Mouse (Mus musculus) stomach, embryonic 15.5 days (tissue): ENCODE measurements around the gene Fkbp8. TPM values are rescaled to one million over a fixed set of nuclear protein-coding genes. Genes with fewer than 3 reads are reported as not detected.

Experiments used
- ATAC-seq: fragments of 200-750 bp; cut with Nextera tagmentation; 2 replicates; pipeline ENCODE4 v1.8.0; 2017; ENCODE audit warnings: low read depth, moderate number of reproducible peaks, moderate TSS enrichment; ENCODE audit not compliant: insufficient read depth, low FRiP score
- H3K27ac ChIP-seq: fragments of 300-500 bp; sonication (generic); 2 replicates; pipeline ENCODE4 v1.5.1; 2015; ENCODE audit warnings: mild to moderate bottlenecking, inconsistent platforms
- H3K27me3 ChIP-seq: fragments of 300-500 bp; sonication (generic); replicated peaks from 2 replicates; pipeline ENCODE4 v1.6.1; 2015; ENCODE audit warnings: inconsistent platforms
- H3K36me3 ChIP-seq: fragments of 300-500 bp; sonication (generic); 2 replicates; pipeline ENCODE4 v1.6.1; 2015; ENCODE audit warnings: inconsistent platforms
- H3K4me1 ChIP-seq: fragments of 300-500 bp; sonication (generic); 2 replicates; pipeline ENCODE4 v1.6.1; 2015; ENCODE audit warnings: inconsistent platforms
- H3K4me2 ChIP-seq: fragments of 300-500 bp; sonication (generic); 2 replicates; pipeline ENCODE4 v1.6.1; 2015; ENCODE audit warnings: mild to moderate bottlenecking, inconsistent platforms
- H3K4me3 ChIP-seq: fragments of 300-500 bp; sonication (generic); replicated peaks from 2 replicates; pipeline ENCODE4 v1.5.1; 2015; ENCODE audit warnings: inconsistent platforms
- H3K9ac ChIP-seq: fragments of 300-500 bp; sonication (generic); 2 replicates; pipeline ENCODE4 v1.6.1; 2015; ENCODE audit warnings: inconsistent platforms
- H3K9me3 ChIP-seq: fragments of 300-500 bp; sonication (generic); 2 replicates; pipeline ENCODE4 v1.6.1; 2016; ENCODE audit warnings: inconsistent platforms
- WGBS: fragments of 180-500 bp; shearing (Covaris S2); methylation state at CpG from one replicate; pipeline ENCODE4 v1.1.7; 2015; 5-methylcytosine and 5-hydroxymethylcytosine counted together
- polyA plus RNA-seq: library from polyadenylated mRNA; unstranded; fragments of >200 nt; fragmentation: Nextera tagmentation; extraction: Ambion mirVana; gene quantifications from 2 replicates; pipeline ENCODE4 v1.2.1, GENCODE M21; 2015

Gene Fkbp8
- polyA plus RNA-seq, 1 experiment from 2014 or later: 292 TPM

DNA sequence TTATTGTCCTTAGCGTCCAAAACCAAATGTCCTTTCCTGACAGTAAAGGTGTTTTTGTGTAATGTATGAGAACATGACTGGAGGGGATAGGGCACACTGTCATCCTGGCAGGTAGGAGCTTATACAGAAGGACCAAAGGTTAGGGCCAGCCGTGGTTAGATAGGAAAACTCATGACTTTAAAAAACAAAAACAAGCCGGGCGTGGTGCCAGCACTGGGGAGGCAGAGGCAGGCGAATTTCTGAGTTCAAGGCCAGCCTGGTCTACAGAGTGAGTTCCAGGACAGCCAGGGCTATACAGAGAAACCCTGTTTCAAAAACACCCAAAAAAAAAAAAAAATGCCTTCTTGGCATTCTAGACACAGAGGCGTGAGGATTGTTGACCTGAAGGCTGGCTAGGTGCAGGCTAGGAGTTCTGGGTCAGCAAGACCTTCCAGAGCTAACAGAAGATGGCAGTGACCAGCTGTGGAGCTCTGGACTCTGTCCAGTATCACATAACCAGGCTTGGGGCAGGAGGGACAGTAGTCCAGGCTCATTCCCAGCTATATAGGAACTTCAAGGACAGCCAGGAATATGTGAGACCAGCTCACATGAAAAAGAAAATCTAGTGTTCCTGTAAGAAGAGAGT is 36.4 kb downstream of the Fkbp8 start:
- H3K4me3 ChIP-seq: no peak overlapping the region
- no peaks in the 10 kb centered on the region for H3K36me3 ChIP-seq
- no peak overlapping the region for H3K9ac ChIP-seq
- H3K9me3 ChIP-seq: no peaks in the 10 kb centered on the region
- 89% methylated on average over 6 of the region's 6 CpGs for WGBS
- no peak for ATAC-seq
- no peak overlapping the region for H3K4me2 ChIP-seq
- H3K27ac ChIP-seq: no peak overlapping the region
- peaks cover 40% of the 10 kb centered on the region for H3K4me1 ChIP-seq
- no peaks in the 10 kb centered on the region for H3K27me3 ChIP-seq

DNA sequence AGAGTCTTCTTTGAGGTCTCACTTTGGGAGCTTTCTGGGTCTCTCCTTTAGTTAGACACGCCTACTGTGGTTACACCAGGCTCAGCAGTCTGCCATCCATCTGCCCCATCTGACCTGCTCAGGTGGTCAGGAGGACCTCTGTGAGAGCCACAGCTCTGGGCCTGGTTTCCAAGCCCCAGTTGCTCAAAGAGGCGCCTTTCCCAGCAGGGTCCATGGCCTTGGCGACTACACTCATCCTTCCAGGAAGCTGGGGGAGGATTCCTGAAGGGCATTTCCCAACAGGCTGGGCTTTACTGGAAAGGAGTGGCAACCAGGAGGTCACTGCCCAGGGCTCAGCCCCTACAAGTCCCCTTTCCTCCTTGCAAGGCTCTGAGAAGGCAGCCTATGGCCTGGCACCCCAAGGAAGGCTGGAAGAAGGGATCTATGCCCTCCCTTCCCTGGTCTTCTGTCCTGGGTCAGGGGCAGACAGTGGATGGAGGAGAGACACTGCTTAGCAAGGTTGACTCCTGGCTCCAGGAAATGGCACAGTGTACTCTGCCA is 37.2 kb downstream of the Fkbp8 start:
- Histone ChIP-seq H3K4me2 (no peak overlapping the region), H3K9ac (no peak overlapping the region), H3K27me3 (no peaks in the 10 kb centered on the region), H3K4me3 (no peak overlapping the region), H3K4me1 (peaks cover 37% of the 10 kb centered on the region), H3K36me3 (no peaks in the 10 kb centered on the region), H3K9me3 (no peaks in the 10 kb centered on the region), H3K27ac (no peak overlapping the region)
- WGBS: 73% methylated on average over 3 of the region's 3 CpGs
- no peak for ATAC-seq

DNA sequence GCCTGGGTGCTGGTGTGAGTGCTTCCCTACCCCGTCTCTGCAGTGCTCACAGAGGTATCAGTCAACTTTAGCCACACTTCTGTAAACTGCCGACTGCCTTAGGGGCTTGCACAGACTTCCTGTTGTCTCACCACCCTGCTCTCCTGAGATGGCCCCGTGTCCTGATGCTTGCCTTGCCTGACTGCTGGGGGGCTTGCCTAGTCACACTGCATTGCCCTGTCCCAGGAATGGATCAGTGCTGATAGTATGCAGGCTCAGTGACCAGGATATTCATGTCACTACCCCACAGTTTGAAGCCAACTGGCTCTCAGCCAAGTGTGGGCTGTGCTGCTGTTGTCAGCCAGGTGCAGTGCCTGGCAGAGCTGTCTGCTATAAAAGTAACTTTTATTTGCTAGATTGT is 38.0 kb downstream of the Fkbp8 start:
- Histone ChIP-seq H3K4me1 (peaks cover 29% of the 10 kb centered on the region), H3K4me3 (no peak overlapping the region), H3K9me3 (no peaks in the 10 kb centered on the region), H3K4me2 (no peak overlapping the region), H3K36me3 (no peaks in the 10 kb centered on the region), H3K27ac (no peak overlapping the region), H3K27me3 (no peaks in the 10 kb centered on the region), H3K9ac (no peak overlapping the region)
- no peak for ATAC-seq
- 52% methylated on average over 3 of the region's 3 CpGs for WGBS

DNA sequence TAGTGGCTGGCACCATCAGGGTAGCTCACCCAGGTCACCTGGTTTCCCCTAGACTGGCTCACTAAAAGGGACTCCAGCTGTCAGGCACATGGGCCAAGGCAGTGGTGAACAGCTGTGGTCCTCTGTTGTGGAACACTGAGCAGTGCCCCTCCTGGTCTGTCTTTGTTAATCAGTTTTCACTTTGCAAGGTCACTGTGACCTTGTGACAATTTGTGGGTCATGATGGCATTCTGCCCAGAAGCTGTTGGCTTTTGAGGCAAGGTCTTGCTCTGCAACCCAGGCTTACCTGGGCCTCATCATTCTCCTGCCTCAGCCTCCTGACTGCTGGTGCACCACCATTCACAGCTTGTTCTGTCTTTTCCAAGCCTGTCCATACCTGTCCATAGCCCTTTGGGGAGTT is 42.8 kb downstream of the Fkbp8 start:
- no peak for ATAC-seq

DNA sequence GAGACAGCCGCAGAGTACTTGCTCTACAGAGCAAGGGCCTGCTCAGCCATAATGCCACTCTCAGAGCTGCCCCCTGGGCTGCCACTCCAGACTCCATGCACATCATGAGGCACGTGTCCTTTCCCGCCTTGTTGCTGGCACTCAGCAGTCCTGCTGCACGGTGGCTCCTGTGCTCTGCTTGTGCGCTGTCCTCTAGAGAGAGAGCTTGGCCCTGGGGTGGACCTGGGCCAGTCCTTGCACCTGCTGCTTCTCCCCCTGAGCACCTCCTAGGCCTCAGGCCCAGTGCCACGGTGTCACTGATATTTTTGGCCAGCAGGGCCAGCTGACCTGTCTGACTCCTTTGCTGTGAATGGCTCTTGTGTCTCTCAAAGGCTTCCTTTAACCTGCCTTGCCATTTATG is 43.5 kb downstream of the Fkbp8 start:
- H3K9me3 ChIP-seq: no peaks in the 10 kb centered on the region
- no peak overlapping the region for H3K4me3 ChIP-seq
- H3K27me3 ChIP-seq: no peaks in the 10 kb centered on the region
- WGBS: 88% methylated on average over 6 of the region's 6 CpGs
- no peak overlapping the region for H3K27ac ChIP-seq
- no peak overlapping the region for H3K9ac ChIP-seq
- H3K36me3 ChIP-seq: no peaks in the 10 kb centered on the region
- no peak overlapping the region for H3K4me2 ChIP-seq
- no peaks in the 10 kb centered on the region; the same call in 1 of the 2 replicates for H3K4me1 ChIP-seq
- ATAC-seq: no peak

More for the DNA sequence above, 42.8 kb downstream of the Fkbp8 start:
- Histone ChIP-seq H3K4me3 (no peak overlapping the region), H3K27ac (no peak overlapping the region), H3K36me3 (no peaks in the 10 kb centered on the region), H3K9me3 (no peaks in the 10 kb centered on the region), H3K27me3 (no peaks in the 10 kb centered on the region), H3K9ac (no peak overlapping the region), H3K4me1 (peaks cover 3% of the 10 kb centered on the region; the same call in 1 of the 2 replicates), H3K4me2 (no peak overlapping the region)

DNA sequence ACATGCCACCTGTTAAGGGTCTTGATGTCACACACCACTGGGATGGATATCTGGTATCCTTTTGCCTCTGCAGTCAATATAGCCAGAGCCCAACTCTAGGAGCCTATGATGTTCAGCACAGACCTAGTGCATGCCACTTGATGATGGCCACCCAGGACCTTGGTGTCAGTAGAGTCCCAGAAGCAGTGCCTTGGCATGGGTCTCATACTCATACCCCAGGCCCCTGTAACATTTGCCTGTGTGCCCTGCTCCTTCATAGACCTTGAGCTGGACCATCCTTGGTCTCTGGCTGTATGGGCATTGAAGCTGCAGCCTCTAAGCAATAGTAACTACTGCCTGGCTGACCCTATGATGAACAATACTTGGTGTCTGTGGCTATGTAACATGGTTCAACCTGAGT is 46.8 kb downstream of the Fkbp8 start:
- Histone ChIP-seq H3K27me3 (no peaks in the 10 kb centered on the region), H3K9ac (no peak overlapping the region), H3K36me3 (peaks cover 9% of the 10 kb centered on the region), H3K4me3 (no peak overlapping the region), H3K4me2 (no peak overlapping the region), H3K27ac (no peak overlapping the region), H3K4me1 (no peaks in the 10 kb centered on the region; the same call in 1 of the 2 replicates), H3K9me3 (no peaks in the 10 kb centered on the region)
- no peak for ATAC-seq

DNA sequence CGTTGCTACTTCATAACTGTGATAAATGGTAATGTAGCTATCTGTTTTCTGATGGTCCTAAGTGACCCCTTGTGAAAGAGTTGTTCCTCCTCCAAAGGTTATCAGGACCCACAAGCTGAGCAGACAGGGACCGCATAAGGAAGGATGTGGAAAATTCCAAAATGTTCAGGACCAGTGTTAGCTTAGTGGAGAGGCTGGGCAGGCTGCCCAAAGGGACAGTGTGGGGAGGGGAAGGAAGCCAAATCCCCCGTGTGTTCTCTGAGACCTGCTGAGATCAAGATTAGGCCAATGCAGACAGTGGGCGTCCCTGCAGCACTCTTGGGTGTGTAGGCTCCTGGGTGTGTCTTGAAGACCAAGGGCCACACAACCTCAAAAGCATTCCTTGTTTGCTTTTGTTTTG is 47.4 kb downstream of the Fkbp8 start:
- H3K27ac ChIP-seq: no peak overlapping the region

DNA sequence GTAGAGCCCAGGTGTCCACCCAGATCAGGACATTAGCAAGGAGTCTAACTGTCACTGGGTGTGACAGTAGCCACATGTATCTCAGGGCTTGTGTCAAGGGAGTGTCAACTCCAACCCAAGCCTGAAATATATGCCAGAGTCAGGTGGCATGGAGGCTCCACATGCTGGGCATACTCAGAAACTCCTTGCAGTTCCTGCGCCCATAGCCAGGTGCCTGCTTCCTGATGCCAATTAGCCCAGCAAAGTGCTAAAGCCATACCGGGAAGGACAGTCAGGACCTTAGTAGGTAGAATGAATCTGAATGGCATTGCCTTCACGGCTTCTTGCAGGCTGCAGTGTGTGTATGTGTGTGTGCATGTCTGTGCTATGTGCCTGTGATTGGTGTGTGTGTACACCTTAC is 49.7 kb downstream of the Fkbp8 start:
- H3K4me3 ChIP-seq: no peak overlapping the region
- no peak overlapping the region for H3K27ac ChIP-seq
- no peaks in the 10 kb centered on the region; the same call in 1 of the 2 replicates for H3K4me1 ChIP-seq
- H3K9me3 ChIP-seq: no peaks in the 10 kb centered on the region
- no peak for ATAC-seq
- no peak overlapping the region for H3K9ac ChIP-seq
- no peak overlapping the region for H3K4me2 ChIP-seq
- H3K27me3 ChIP-seq: no peaks in the 10 kb centered on the region
- 93% methylated on average over 3 of the region's 3 CpGs for WGBS
- peaks cover 33% of the 10 kb centered on the region for H3K36me3 ChIP-seq

More for the DNA sequence above, 47.4 kb downstream of the Fkbp8 start:
- Histone ChIP-seq H3K9ac (no peak overlapping the region), H3K4me3 (no peak overlapping the region), H3K27me3 (no peaks in the 10 kb centered on the region), H3K36me3 (peaks cover 10% of the 10 kb centered on the region), H3K4me2 (no peak overlapping the region), H3K4me1 (no peaks in the 10 kb centered on the region; the same call in 1 of the 2 replicates), H3K9me3 (no peaks in the 10 kb centered on the region)
- 0 out of 2 replicates have a peak, but pooled peaks have one; percentile 16 for ATAC-seq
- 69% methylated on average over 4 of the region's 4 CpGs for WGBS

DNA sequence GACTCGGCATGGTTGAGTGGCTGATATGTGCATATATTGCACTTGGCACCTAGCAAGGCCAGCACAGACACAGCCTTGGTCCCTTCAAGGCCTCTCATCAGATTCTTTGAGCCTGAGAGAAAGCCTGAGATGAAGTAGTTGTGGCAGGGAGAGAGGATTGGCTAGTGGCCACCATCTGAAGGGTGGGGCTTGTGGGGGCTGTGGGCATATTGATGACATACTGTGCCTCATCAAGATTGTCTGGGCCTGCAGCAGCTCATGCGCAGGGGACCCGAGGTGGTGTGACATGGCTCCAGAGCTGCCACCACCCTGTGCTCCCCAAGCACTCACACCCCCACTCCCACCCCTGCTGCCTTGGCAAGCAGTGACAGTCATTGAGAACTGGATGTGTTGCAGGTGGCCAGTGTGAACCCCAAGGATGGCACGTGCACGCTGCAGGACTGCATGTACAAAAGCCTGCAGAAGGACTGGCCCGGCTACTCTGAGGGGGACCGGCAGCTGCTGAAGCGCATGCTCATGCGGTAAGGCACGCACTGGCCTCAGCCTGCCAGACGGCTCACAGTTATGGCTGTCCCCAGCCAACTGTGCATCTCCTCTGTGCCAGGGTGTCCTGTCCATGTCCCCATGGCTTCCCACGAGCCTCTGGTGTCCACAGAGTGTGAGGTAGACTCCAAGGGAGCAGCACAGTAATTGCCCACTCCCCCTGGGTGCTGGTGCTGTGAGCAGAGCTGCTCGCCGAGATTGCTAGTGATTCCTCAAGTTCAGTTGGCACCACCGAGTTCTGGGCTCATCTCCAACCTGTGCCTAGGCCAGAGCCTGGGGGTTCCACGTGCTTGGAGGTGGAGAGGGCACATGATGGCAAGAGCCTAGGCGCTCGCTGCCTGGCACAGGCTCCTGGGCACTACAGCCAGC is 56.2 kb downstream of the Fkbp8 start:
- Histone ChIP-seq H3K36me3 (peaks cover 65% of the 10 kb centered on the region), H3K9ac (no peak overlapping the region), H3K27ac (no peak overlapping the region), H3K4me3 (no peak overlapping the region), H3K27me3 (no peaks in the 10 kb centered on the region), H3K4me1 (no peaks in the 10 kb centered on the region), H3K9me3 (no peaks in the 10 kb centered on the region), H3K4me2 (no peak overlapping the region)
- no peak for ATAC-seq
- 91% methylated on average over 18 of the region's 18 CpGs for WGBS

DNA sequence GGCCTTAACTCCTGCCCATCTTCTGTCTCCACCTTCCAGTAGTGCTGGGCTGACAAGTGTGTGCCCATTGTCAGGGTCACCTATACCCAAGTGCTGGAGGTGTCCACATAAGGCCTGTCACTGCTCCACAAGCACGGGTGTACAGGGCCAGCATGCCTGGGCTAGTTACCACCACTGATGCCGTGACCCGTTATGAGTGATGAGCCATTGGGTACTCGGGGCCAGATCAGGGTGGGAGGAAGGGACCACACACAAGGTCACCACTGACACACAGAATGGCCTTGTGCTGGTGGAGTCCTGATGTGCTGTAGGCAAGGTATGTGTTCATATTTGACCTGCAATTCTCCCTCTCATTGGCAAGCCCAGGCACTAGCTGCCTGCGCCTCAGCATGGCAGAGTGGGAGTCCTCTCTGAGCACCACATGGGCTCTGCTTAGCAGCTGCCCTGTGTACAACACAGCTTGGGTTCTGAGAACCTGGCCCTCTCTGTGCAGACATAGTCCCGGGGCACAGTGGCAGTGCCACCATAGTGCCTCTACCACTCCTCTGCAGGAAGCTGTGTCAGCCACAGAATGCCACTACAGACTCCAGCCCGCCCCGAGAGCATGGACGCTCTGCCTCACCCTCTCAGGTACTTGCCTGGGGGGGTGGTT is 57.2 kb downstream of the Fkbp8 start:
- H3K36me3 ChIP-seq: peaks cover 60% of the 10 kb centered on the region
- WGBS: 85% methylated on average over 9 of the region's 9 CpGs
- H3K9me3 ChIP-seq: no peaks in the 10 kb centered on the region
- H3K27ac ChIP-seq: no peak overlapping the region
- ATAC-seq: no peak
- no peaks in the 10 kb centered on the region for H3K4me1 ChIP-seq
- no peak overlapping the region for H3K4me3 ChIP-seq
- H3K27me3 ChIP-seq: no peaks in the 10 kb centered on the region
- no peak overlapping the region for H3K4me2 ChIP-seq
- no peak overlapping the region for H3K9ac ChIP-seq
